Mouse (Mus musculus) layer of hippocampus, adult 2 months (tissue): ENCODE results near the gene Nr4a2. TPM values are rescaled to one million over a fixed set of nuclear protein-coding genes. Genes with fewer than 3 reads are reported as not detected.

Experiments used
- DNase-seq, 2 experiments: peaks; one replicate each; pipeline ENCODE4 v3.0.0; 2022; ENCODE audit warnings: low spot score in 2 of 2
- H3K27ac ChIP-seq: fragments of 200-600 bp; 2 replicates; pipeline ENCODE4 v1.8.1; 2022
- H3K4me3 ChIP-seq: fragments of 200-600 bp; 2 replicates; pipeline ENCODE4 v1.8.1; 2022; ENCODE audit warnings: mild to moderate bottlenecking
- CTCF ChIP-seq: fragments of 200-600 bp; conservative IDR thresholded peaks from 2 replicates; pipeline ENCODE4 v1.8.1; 2022; ENCODE audit warnings: antibody characterized with exemption, mild to moderate bottlenecking, moderate library complexity
- total RNA-seq, 2 experiments: library from RNA; stranded (reverse); gene quantifications; 2 replicates each; pipeline ENCODE4 v1.2.3; 2021

Nr4a2 gene
- total RNA-seq, 2 experiments from 2014 or later, result 52.5 to 55.0 TPM

DNA sequence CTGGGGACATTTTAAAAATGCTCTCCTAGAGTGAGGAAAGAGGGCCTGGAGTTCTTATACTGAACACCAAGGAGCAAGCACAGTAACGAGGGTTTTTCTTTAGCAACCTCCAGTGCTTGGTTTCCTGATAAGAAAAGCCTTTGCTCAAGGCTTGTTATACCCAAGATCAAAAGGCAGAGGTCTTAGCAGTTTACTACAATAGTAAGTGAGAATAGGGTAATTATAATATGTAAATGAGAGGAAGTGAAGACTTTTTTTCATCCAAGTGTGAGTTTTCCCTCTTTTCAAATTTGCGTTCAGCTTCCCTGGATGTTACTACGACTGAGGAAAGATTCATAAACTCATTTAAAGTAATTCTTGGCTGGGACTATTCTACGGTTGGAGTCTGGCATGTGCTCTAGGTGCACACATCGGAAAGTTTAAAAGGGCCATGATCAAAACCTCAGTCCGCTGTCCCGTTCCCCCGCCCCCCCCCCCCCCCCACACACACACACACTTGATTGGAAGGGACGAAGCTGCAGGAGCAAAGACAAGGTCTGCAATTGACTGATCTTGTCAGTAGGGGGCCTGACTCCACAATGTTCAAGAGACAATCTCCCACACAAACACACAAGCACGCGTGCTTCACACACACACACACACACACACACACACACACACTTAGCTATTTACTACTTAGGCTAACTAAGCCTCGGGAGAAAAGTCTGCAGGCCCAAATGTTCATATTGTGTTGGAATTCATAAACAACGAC is 6.4 kb downstream of the Nr4a2 start:
- H3K4me3 ChIP-seq, result peak overlapping the region; percentile 71
- peak; percentile 67 to 68 for DNase-seq
- H3K27ac ChIP-seq, result peak overlapping the region; percentile 96
- TF ChIP-seq CTCF, result peak; percentile 62

DNA sequence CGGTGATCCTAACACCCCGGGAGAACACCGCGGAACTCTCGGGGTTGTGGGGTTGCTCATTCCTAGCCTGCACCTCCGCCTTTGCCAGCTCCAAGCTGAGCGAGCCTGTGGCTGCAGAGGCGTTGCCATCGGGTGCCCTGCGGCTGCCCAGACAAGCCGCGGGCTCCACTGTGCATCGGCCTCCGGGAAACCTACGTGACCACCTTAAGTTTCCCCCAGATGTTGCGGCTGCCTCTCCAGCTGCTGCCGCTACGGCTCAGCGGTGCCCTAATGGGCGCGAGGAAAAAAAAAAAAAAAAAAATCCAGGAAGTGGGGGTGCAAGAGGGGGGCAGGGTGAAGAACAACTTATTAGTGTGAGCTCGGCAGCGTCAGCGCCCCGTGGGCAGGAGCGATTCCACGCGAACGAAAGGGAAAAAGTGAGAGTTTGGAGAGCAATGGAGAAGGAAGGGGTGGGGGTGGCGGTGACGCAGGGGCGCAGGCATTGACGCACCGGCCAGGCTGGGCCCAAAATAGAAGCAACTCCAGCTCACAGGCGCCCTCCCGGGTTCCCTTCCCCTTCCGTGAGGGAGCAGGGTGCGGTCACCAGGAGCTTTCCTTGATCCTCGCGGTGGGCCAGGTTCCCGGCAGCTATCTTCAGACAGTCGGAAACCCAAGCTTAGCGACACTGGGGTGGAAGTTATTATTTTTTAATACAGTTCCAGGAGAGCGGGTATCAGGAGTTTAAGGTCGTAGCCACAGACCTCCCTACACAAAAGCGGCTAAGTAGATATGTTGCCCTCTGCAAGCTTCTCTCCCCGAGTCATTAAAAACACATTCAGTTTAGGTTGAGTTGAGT is 7.2 kb downstream of the Nr4a2 start:
- Histone ChIP-seq H3K4me3 (peak overlapping the region; percentile 71), H3K27ac (peak overlapping the region; percentile 96)
- TF ChIP-seq CTCF, result no peak; the same call in none of the 2 replicates
- peak; percentile 61 to 74 for DNase-seq

DNA sequence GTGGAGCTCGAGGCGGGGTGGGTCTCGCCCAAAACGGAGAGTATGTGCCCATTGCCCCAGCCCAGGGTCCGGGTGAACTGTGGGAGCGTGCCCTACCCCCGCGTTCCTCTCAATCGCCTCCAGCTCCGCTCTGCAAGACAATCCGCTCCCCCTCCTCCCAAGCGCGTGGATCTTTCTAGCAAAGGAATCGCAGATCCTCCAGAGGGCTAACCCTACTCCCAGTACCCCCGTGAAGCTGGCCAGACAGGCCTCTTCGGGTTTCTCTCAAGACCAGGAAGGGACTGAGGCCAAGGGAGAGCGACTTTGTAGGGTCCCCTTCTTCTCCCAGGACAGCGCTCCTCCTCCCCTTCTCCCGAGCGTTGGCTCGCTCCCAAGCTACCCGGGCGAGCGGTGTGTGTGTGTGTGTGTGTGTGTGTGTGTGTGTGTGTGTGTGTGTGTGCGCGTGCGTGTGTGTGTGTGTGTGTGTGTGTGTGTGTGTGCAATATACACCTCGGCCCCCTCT is 7.9 kb downstream of the Nr4a2 start:
- peak overlapping the region; percentile 96 for H3K27ac ChIP-seq
- peak in 1 of 2 experiments; percentile 39 for DNase-seq
- no peak for TF ChIP-seq CTCF
- peak overlapping the region; percentile 71 for H3K4me3 ChIP-seq

GRCm38 (mm10) chr2:57115181-57115863 is 8.5 kb downstream of the Nr4a2 start:
- Histone ChIP-seq H3K4me3 (peak overlapping the region; percentile 71), H3K27ac (peak overlapping the region; percentile 96)
- no peak for DNase-seq
- no peak for TF ChIP-seq CTCF

DNA sequence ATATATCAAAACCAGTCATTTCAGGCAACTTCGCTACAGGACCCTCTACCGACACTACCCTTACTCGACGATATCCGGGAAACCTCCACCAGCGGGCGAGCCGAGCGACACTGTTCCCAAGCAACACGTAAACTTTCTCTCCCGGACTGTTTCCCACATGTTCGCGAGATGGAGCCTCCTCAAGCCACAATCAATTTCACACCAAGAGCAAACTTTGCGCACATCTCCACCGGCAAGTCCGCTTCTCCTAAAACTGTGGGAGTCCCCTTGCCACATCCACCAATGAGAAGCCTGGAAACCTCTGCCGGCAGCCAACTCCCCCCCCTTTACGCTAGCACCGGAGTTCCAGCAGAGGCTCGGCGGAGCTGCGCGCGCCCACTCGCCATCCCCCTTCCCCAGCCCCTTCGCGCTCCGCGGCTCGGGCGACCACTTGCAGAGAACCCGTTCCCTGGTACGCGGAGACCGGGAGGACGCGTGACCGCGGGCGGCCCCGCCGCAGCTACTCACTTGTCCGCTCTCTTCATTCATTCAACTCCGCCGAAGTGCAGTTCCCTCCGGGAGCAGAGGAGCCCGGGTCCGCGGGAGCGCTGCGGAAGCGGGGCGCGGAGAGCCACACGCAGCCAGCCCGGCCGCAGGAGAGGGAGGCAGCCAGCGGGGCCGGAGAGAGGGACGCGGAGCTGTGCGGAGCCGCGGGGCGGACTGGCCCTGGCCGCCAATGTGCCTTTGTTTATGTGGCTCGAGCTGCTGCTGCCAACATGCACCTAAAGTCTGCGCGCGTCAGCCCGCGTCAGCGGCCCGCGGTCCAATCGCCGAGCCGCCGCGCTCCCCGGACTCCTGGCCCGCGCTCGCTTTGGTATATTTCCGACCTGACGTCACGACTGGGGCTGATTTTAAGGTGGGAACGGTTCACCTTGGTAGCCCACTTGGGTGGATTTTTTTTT is 9.3 kb downstream of the Nr4a2 start:
- H3K4me3 ChIP-seq, result peak overlapping the region; percentile 71
- peak; percentile 80 to 82 for DNase-seq
- TF ChIP-seq CTCF, result no peak
- H3K27ac ChIP-seq, result peak overlapping the region; percentile 96

DNA sequence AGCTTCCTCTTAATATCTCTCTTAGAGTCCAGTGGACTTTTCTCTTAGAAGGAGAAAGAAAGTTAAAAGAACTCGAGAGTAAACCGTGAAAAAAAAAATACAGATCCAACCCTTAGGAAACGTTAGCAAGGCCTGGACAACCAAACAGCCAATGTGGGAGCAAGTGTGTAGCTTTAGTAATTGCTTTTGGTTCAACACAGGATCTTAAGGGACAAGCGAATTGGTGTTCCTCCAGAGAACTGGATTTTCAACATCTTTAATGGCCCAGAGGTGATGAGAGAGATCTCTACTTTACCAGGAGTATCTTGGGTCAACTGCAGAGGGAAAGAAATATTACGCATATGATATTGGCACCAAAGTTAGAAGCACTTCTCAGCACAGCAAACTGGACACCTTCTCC is 10.4 kb downstream of the Nr4a2 start:
- TF ChIP-seq CTCF, result no peak
- peak overlapping the region; percentile 71 for H3K4me3 ChIP-seq
- DNase-seq, result no peak
- no peak overlapping the region for H3K27ac ChIP-seq

GRCm38 (mm10) chr2:57112949-57113348 is 10.9 kb downstream of the Nr4a2 start:
- TF ChIP-seq CTCF, result no peak
- no peak overlapping the region for H3K27ac ChIP-seq
- peak overlapping the region; percentile 2; the same call in 1 of the 2 replicates for H3K4me3 ChIP-seq
- DNase-seq, result no peak

DNA sequence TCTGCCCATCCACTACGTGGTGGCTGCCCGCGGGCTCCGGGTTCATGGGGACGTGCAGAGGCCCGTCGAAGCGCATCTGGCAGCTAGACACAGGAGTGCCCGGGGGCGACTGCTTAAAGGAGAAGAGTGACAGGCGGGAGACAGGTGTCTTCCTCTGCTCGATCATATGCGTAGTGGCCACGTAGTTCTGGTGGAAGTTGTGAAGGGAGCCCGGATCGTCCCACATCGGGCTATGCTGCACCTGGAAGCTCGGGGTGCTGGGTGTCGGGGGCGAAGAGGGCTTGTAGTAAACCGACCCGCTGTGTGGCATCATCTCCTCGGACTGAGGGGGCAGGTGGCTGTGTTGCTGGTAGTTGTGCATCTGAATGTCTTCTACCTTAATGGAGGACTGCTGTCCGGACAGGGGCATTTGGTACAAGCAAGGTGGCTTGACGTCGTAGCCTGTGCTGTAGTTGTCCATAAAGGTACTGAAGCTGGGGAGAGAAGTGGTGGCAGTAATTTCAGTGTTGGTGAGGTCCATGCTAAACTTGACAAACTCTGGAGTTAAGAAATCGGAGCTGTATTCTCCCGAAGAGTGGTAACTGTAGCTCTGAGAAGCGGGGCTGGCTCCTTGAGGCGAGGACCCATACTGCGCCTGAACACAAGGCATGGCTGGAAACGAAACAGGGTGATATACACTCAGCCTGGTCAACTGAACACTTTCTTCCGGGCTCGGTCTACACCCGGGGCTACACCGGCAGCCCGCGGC is 11.8 kb downstream of the Nr4a2 start:
- no peak overlapping the region for H3K27ac ChIP-seq
- no peak for DNase-seq
- no peak overlapping the region; the same call in 1 of the 2 replicates for H3K4me3 ChIP-seq
- no peak for TF ChIP-seq CTCF

DNA sequence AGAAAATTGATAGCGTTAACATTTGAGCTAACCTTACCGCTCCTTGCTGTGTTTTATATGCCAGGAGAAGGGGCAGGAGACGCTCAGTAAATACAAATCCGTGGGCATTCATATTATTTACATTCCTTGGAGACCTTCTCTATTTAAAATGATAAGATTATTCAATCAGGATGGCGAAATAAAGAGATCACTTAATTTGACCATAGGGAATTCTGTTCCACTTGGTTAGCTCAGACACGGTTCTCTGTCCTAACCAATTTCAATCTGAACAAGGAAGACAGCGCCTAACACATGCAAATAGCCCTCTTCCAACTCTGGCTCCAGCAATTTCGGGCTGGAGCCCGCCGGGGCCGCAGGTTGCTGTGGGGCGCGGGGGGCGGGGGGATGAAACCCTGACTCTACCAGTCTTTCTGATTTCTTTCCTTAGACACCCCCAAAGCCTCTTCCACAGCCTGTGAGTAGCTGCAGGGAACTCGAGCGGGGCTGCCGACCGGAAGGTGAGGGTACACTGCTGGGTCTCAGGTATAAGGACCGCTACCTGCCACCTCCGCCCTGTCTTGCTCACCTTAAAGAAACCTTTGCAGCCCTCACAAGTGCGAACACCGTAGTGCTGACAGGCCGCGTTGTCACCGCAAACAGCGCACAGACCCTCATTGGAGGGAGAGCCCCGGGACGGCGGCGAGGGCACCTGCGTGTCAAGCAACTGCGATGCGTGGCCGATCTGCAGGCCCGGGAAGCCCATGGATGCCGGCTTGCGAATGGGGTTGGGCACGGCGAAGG is 12.6 kb downstream of the Nr4a2 start:
- DNase-seq, result no peak
- no peak for TF ChIP-seq CTCF
- H3K4me3 ChIP-seq, result no peak overlapping the region; the same call in 1 of the 2 replicates
- no peak overlapping the region for H3K27ac ChIP-seq

- TF ChIP-seq CTCF, result no peak
- H3K27ac ChIP-seq, result no peak overlapping the region
- H3K4me3 ChIP-seq, result no peak overlapping the region
- DNase-seq, result no peak
These were observed 13.4 kb downstream of the Nr4a2 start for GRCm38 (mm10) chr2:57110401-57110800.

- Histone ChIP-seq H3K27ac (no peak overlapping the region), H3K4me3 (no peak overlapping the region)
- no peak for TF ChIP-seq CTCF
- no peak for DNase-seq
These were observed 13.9 kb downstream of the Nr4a2 start for GRCm38 (mm10) chr2:57109926-57110325.
